Mouse (Mus musculus) liver, embryonic 16.5 days (tissue): ENCODE results near the gene Mcf2l. TPM values are rescaled to one million over a fixed set of nuclear protein-coding genes. Genes with fewer than 3 reads are reported as not detected.

ENCODE experiments used
- ATAC-seq: fragments of 200-750 bp; cut with Nextera tagmentation; 2 replicates; pipeline ENCODE4 v1.8.0; 2017; ENCODE audit warnings: low read depth, mild to moderate bottlenecking, moderate number of reproducible peaks, moderate library complexity
- H3K27ac ChIP-seq: fragments of 300-500 bp; sonication (generic); 2 replicates; pipeline ENCODE4 v1.5.1; 2014; ENCODE audit warnings: mild to moderate bottlenecking, low read length
- H3K27me3 ChIP-seq: fragments of 300-500 bp; sonication (generic); 2 replicates; pipeline ENCODE4 v1.6.1; 2014; ENCODE audit warnings: low read depth, low read length, mixed read lengths; ENCODE audit not compliant: control insufficient read depth, insufficient read depth
- H3K36me3 ChIP-seq: fragments of 300-500 bp; sonication (generic); 2 replicates; pipeline ENCODE4 v1.6.1; 2014; ENCODE audit warnings: mild to moderate bottlenecking; ENCODE audit not compliant: control insufficient read depth, insufficient read depth
- H3K4me1 ChIP-seq: fragments of 300-500 bp; sonication (generic); 2 replicates; pipeline ENCODE4 v1.6.1; 2014; ENCODE audit warnings: low read depth, low read length, mixed read lengths; ENCODE audit not compliant: control insufficient read depth
- H3K4me2 ChIP-seq: fragments of 300-500 bp; sonication (generic); 2 replicates; pipeline ENCODE4 v1.6.1; 2014; ENCODE audit warnings: low read depth, low read length, mixed read lengths
- H3K4me3 ChIP-seq: fragments of 300-500 bp; sonication (generic); 2 replicates; pipeline ENCODE4 v1.5.1; 2014; ENCODE audit warnings: low read depth, mild to moderate bottlenecking, low read length
- H3K9ac ChIP-seq: fragments of 300-500 bp; sonication (generic); 2 replicates; pipeline ENCODE4 v1.6.1; 2014; ENCODE audit warnings: low read depth, low read length
- H3K9me3 ChIP-seq: fragments of 300-500 bp; sonication (generic); replicated peaks from 2 replicates; pipeline ENCODE4 v1.6.1; 2016; ENCODE audit warnings: low read length; ENCODE audit not compliant: control insufficient read depth
- WGBS: fragments of 180-500 bp; shearing (Covaris S2); extraction: QIAGEN DNeasy Blood & Tissue Kit; methylation state at CpG from one replicate; pipeline ENCODE4 v1.1.7; 2014; ENCODE audit not compliant: insufficient replicate concordance; 5-methylcytosine and 5-hydroxymethylcytosine counted together
- polyA plus RNA-seq: library from polyadenylated mRNA; unstranded; fragments of >200 nt; fragmentation: Nextera tagmentation; extraction: Ambion mirVana; gene quantifications from 2 replicates; pipeline ENCODE4 v1.2.1, GENCODE M21; 2015

Mcf2l gene
- polyA plus RNA-seq, 1 experiment from 2014 or later = 1.3 TPM

- Histone ChIP-seq H3K9ac (no peak overlapping the region), H3K36me3 (no peaks in the 10 kb centered on the region), H3K4me1 (no peaks in the 10 kb centered on the region), H3K27me3 (peaks cover 27% of the 10 kb centered on the region), H3K27ac (no peak overlapping the region), H3K4me3 (no peak overlapping the region), H3K9me3 (no peaks in the 10 kb centered on the region), H3K4me2 (no peak overlapping the region)
- no peak for ATAC-seq
- 43% methylated on average over 13 of the region's 13 CpGs for WGBS
Measured at GRCm38 (mm10) chr8:12896494-12897373, 23.1 kb downstream of the Mcf2l start.

GRCm38 (mm10) chr8:12897815-12898214, 24.2 kb downstream of the Mcf2l start:
- H3K36me3 ChIP-seq = no peaks in the 10 kb centered on the region
- H3K27me3 ChIP-seq = peaks cover 32% of the 10 kb centered on the region
- H3K9ac ChIP-seq = no peak overlapping the region
- H3K4me2 ChIP-seq = no peak overlapping the region
- no peak overlapping the region for H3K4me3 ChIP-seq
- no peak overlapping the region for H3K27ac ChIP-seq
- WGBS = 44% methylated on average over 9 of the region's 9 CpGs
- H3K4me1 ChIP-seq = no peaks in the 10 kb centered on the region
- no peaks in the 10 kb centered on the region for H3K9me3 ChIP-seq
- ATAC-seq = no peak

- Histone ChIP-seq H3K9ac (no peak overlapping the region), H3K9me3 (no peaks in the 10 kb centered on the region), H3K4me3 (no peak overlapping the region), H3K4me1 (no peaks in the 10 kb centered on the region), H3K27me3 (peaks cover 39% of the 10 kb centered on the region), H3K4me2 (no peak overlapping the region), H3K27ac (no peak overlapping the region), H3K36me3 (no peaks in the 10 kb centered on the region)
- no peak for ATAC-seq
- WGBS = 64% methylated on average over 13 of the region's 13 CpGs
Measured at GRCm38 (mm10) chr8:12903790-12904415, 30.3 kb downstream of the Mcf2l start.

GRCm38 (mm10) chr8:12905122-12905521, 31.5 kb downstream of the Mcf2l start:
- Histone ChIP-seq H3K4me2 (no peak overlapping the region), H3K9me3 (no peaks in the 10 kb centered on the region), H3K27me3 (peaks cover 36% of the 10 kb centered on the region), H3K36me3 (no peaks in the 10 kb centered on the region), H3K4me1 (no peaks in the 10 kb centered on the region), H3K27ac (no peak overlapping the region), H3K4me3 (no peak overlapping the region), H3K9ac (no peak overlapping the region)
- 26% methylated on average over 5 of the region's 5 CpGs for WGBS
- no peak for ATAC-seq

GRCm38 (mm10) chr8:12905599-12906321, 32.2 kb downstream of the Mcf2l start:
- H3K9ac ChIP-seq = no peak overlapping the region
- peaks cover 34% of the 10 kb centered on the region for H3K27me3 ChIP-seq
- H3K9me3 ChIP-seq = no peaks in the 10 kb centered on the region
- 55% methylated on average over 11 of the region's 11 CpGs for WGBS
- no peaks in the 10 kb centered on the region for H3K4me1 ChIP-seq
- no peak overlapping the region for H3K27ac ChIP-seq
- H3K4me3 ChIP-seq = no peak overlapping the region
- H3K4me2 ChIP-seq = no peak overlapping the region
- no peak for ATAC-seq
- no peaks in the 10 kb centered on the region for H3K36me3 ChIP-seq

- H3K27ac ChIP-seq = no peak overlapping the region
- no peaks in the 10 kb centered on the region for H3K4me1 ChIP-seq
- no peak overlapping the region for H3K9ac ChIP-seq
- no peaks in the 10 kb centered on the region for H3K9me3 ChIP-seq
- H3K4me2 ChIP-seq = no peak overlapping the region
- ATAC-seq = no peak
- WGBS = 64% methylated on average over 5 of the region's 5 CpGs
- no peak overlapping the region for H3K4me3 ChIP-seq
- no peaks in the 10 kb centered on the region for H3K36me3 ChIP-seq
- peaks cover 32% of the 10 kb centered on the region for H3K27me3 ChIP-seq
Measured at GRCm38 (mm10) chr8:12906597-12906996, 33.0 kb downstream of the Mcf2l start.

- H3K4me1 ChIP-seq = no peaks in the 10 kb centered on the region
- peaks cover 22% of the 10 kb centered on the region for H3K27me3 ChIP-seq
- no peak overlapping the region for H3K27ac ChIP-seq
- no peaks in the 10 kb centered on the region for H3K36me3 ChIP-seq
- no peak for ATAC-seq
- H3K4me3 ChIP-seq = no peak overlapping the region
- H3K9me3 ChIP-seq = no peaks in the 10 kb centered on the region
- H3K4me2 ChIP-seq = no peak overlapping the region
- H3K9ac ChIP-seq = no peak overlapping the region
- 60% methylated on average over 4 of the region's 4 CpGs for WGBS
Measured at GRCm38 (mm10) chr8:12907730-12908129, 34.1 kb downstream of the Mcf2l start.

GRCm38 (mm10) chr8:12912011-12912410, 38.4 kb downstream of the Mcf2l start:
- Histone ChIP-seq H3K27ac (no peak overlapping the region), H3K9me3 (no peaks in the 10 kb centered on the region), H3K4me3 (no peak overlapping the region), H3K4me2 (no peak overlapping the region), H3K4me1 (no peaks in the 10 kb centered on the region), H3K27me3 (peaks cover 29% of the 10 kb centered on the region), H3K9ac (no peak overlapping the region), H3K36me3 (no peaks in the 10 kb centered on the region)
- ATAC-seq = no peak
- WGBS = 35% methylated on average over 5 of the region's 5 CpGs
